Mouse (Mus musculus) embryo, embryonic 10 days (tissue): Measurements from ENCODE around the gene Prps1l1.

Experiments used
- DNase-seq: peaks from one replicate; pipeline ENCODE4 v3.0.0-alpha.2; 2015; ENCODE audit warnings: low spot score

Prps1l1 gene

DNA sequence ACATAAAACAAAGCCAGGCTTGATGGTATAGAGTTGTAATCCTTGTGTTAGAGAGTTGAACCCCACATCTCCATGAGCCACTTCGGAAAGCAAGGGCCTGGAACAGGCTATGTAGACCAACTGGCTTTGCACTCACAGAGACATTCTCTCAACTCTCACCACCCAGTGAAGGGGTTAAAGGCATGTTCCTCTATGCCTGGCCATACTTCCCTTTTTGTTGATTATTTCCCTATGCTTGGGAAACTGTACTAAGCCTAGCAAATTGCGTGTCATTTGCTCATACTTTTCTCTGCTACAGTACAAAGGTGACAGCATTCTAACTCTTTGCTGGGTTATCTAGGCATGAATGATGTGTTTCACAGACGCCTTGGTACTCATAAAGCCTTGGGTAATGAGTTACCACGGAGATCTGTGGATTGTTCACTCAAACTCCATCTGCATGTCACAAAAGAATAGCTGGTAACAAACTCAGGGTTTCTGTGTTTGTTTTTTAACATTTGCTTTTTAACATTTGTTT lies 41.4 kb downstream of the Prps1l1 start:
- DNase-seq = no peak

DNA sequence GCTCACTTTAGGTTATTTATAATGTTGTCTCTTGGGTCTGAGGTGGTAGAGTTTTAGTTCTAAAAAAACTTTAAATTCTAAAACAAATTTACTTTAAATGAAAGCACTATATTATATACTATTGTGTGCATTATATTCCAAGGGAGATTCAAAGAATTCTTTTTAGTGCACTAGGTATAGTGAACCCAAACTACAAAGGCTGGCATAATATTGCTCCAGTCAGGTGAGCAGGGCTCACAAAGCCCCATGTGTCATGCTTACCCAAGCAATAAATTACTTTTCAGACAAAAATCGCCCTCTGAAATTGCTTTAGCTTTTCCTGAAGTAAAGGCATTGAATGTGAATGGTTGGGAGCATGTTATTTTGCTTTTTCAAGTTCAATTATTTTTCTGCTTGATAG lies 43.0 kb downstream of the Prps1l1 start:
- no peak for DNase-seq
